Mouse (Mus musculus): ENCODE measurements around the gene Klk5.

GRCm38 (mm10) chr7:43841701-43842100 is at the start of gene Klk5:
- TF ChIP-seq POLR2A (IDR thresholded peaks at IDR 0.05; ENCODE audit: borderline replicate concordance, insufficient read depth, low read length) (no peak), CTCF (IDR thresholded peaks at IDR 0.05; ENCODE audit: borderline replicate concordance, insufficient read depth, low read depth, low read length) (no peak)

All from cerebellum, adult 2 months (tissue).